Mouse (Mus musculus): Measurements from ENCODE around the gene Smc3. TPM values are rescaled to one million over a fixed set of nuclear protein-coding genes. Genes with fewer than 3 reads are reported as not detected.

The Smc3 gene
- polyA plus RNA-seq, 1 experiment from 2014 or later = 77.0 TPM

DNA sequence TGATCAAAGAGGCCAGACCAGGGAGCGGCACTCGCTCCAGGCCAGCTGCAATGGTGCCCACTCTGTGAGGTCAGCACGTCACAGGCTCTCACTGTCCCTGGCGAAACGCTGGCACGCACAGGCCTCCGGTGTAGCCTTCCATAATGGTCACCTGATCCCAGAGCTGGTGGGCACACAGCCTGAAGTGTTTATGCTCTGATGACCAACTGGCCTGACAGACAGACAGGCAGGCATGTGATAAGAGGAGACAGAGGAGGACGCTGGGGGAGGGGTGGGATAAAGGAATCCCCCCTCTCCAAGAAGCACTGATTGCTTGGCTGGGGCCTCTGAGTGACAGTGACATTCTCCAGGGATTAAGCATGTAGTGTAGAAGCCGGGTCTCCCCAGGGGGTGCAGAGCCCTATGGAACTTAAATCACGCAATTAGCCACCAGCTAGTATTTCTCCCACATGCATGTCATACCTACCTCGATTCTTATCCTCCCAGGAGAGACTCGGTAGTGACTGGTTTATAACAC is 70.5 kb downstream of the Smc3 start:
- Histone ChIP-seq H3K36me3 (no peaks in the 10 kb centered on the region), H3K4me3 (0 out of 2 replicates have a peak overlapping the region, but pooled peaks have one; percentile 6), H3K4me1 (peaks cover 27% of the 10 kb centered on the region), H3K27me3 (ENCODE audit: low read depth, poor library complexity, severe bottlenecking) (peaks cover 60% of the 10 kb centered on the region), H3K9me3 (replicated peaks) (no peaks in the 10 kb centered on the region), H3K27ac (peak overlapping the region; percentile 12; the same call in 1 of the 2 replicates)
- DNase-seq (ENCODE audit: low spot score) = no peak
- 15% methylated on average over 12 of the region's 12 CpGs for WGBS

DNA sequence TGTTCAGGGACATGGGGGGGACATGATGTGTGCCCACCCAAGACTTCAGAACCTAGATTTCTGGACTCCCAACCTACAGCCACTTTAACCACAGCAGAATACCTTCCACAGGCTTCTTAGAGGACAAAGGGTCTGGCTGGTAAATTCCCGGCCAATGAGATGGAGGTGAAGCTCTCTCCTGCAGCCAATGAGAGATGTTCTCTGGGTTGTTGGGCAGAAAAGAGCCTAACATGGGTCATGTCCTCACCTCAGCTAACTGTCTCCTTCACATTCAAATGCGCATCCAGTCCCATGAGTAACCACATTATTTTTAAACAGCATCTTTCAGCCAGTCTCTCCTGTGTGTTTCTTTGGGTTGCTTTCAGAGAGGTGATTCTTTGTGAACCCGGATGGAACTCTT is 71.2 kb downstream of the Smc3 start:
- no peaks in the 10 kb centered on the region for H3K36me3 ChIP-seq
- WGBS = 55% methylated on average over 3 of the region's 3 CpGs
- peaks cover 28% of the 10 kb centered on the region for H3K4me1 ChIP-seq
- no peaks in the 10 kb centered on the region for H3K9me3 ChIP-seq (replicated peaks)
- H3K4me3 ChIP-seq = no peak overlapping the region
- H3K27me3 ChIP-seq (ENCODE audit: low read depth, poor library complexity, severe bottlenecking) = peaks cover 67% of the 10 kb centered on the region
- no peak overlapping the region for H3K27ac ChIP-seq
- DNase-seq (ENCODE audit: low spot score) = no peak

DNA sequence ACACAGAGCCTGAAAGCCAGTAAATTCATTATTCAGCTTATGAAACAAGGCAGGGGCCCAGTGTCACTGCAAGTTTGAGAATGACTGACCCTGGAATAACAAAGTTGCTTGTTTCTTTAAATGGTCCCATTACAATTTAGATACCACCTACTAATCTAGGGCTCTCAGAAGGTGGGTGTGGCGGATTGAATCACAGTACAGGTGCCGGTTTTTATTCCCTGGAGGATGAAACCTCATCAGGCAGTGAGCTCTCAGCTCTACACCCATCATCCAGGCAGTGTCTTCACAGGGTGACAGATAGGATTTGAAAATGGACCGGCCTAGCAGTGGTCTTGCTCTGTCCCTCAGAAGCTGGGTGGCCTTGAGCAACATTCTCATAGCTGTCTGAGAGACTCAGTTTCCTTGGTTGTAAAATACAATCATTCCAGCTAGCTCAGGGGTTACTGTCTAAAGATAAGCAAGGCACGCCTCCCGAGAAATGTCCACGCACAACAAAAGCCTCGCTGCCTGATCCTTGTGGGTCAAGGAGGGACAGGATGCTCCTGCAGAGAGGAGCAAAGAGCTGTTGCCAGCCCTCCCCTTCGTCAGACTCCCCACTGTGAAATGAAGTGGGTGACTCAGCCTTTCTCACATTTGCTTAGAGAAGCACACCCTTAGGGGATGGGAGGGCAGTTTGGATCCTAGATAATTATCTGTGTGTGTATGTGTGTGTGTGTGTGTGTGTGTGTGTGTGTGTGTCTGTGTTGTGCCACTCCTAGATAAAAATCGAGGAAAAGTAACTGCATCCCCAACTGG is 74.1 kb downstream of the Smc3 start:
- Histone ChIP-seq H3K27ac (no peak overlapping the region), H3K27me3 (ENCODE audit: low read depth, poor library complexity, severe bottlenecking) (peaks cover 90% of the 10 kb centered on the region), H3K36me3 (no peaks in the 10 kb centered on the region), H3K4me1 (peaks cover 39% of the 10 kb centered on the region), H3K4me3 (no peak overlapping the region), H3K9me3 (replicated peaks) (no peaks in the 10 kb centered on the region)
- 36% methylated on average over 9 of the region's 9 CpGs for WGBS
- DNase-seq (ENCODE audit: low spot score) = no peak

DNA sequence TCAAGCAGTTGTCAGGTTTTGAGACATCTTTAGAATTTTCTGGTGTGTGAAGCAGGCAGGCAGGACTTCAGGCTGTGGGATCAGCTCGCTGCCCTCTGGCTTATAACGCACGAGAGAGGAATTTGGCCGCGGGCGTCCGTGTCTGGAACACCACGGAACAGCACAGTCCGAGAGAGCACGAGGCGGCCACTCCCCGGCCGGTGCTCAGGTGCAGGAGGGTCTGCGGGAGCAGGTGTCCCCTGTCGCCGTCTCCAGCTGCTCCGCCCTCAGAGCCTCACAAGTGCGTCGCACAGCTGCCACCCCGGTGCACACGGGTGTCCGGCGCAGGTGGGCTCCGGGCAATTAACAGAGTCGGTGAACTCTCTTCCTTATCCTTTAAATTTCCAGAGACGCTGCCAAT is 76.0 kb downstream of the Smc3 start:
- Histone ChIP-seq H3K36me3 (no peaks in the 10 kb centered on the region), H3K4me1 (peaks cover 23% of the 10 kb centered on the region), H3K27ac (no peak overlapping the region), H3K4me3 (peak overlapping the region; percentile 62), H3K27me3 (ENCODE audit: low read depth, poor library complexity, severe bottlenecking) (peaks cover 80% of the 10 kb centered on the region), H3K9me3 (replicated peaks) (no peaks in the 10 kb centered on the region)
- WGBS = 2% methylated on average over 26 of the region's 26 CpGs
- DNase-seq (ENCODE audit: low spot score) = peak; percentile 62

DNA sequence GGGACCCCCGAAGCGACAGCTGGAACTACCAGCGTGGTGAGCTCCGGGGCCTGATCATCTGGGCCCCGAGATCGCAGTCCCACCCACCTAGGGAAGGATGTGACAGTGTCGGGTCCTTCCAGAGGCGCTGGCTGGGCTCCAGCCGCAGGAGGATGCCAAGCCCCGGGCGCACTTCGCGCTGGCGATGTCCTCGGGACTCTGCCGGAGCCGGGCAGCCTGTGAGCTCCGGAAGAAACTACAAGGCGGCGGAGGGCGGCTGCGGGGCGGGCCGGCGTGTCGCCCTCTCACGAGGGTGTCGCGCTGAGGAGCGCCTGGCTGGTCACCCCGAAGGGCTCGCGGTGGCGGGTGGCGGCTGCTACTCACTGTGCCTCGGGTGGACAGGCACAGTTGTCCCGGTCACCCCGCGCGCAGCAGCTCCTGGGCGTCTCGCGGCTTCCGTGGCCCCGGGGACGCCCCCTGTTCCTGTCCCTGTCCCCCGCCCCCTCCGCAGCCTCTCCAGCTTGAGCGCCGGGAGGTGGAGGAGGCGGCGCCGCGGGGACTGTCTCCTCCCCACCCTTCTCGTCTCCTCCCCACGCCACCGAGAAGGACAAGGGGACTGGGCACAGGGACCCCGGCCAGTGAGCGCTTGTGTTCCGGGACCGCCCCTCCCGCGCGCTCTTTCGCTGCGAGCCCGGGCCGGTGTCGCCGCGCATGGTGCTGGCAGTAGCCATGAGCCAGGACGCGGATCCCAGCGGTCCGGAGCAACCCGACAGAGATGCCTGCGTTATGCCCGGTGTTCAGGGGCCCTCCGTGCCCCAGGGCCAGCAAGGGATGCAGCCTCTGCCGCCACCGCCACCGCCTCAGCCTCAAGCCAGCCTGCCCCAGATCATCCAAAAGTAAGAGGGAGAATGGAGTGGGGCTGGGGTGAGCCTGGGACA is 76.8 kb downstream of the Smc3 start, which contains the start of gene Rbm20:
Rbm20 (plus strand) TSS at position 589 of the 917 bp plus-strand sequence.
- H3K27ac ChIP-seq = peak within 1 kb of the TSS; percentile 63
- H3K36me3 ChIP-seq = no peaks in the 10 kb centered on the region
- WGBS = under 1% methylated on average over 82 of the region's 82 CpGs
- peaks cover 74% of the 10 kb centered on the region for H3K27me3 ChIP-seq (ENCODE audit: low read depth, poor library complexity, severe bottlenecking)
- H3K4me3 ChIP-seq = peak within 1 kb of the TSS; percentile 62
- peak; percentile 71 for DNase-seq (ENCODE audit: low spot score)
- H3K9me3 ChIP-seq (replicated peaks) = no peaks in the 10 kb centered on the region
- H3K4me1 ChIP-seq = peaks cover 21% of the 10 kb centered on the region

DNA sequence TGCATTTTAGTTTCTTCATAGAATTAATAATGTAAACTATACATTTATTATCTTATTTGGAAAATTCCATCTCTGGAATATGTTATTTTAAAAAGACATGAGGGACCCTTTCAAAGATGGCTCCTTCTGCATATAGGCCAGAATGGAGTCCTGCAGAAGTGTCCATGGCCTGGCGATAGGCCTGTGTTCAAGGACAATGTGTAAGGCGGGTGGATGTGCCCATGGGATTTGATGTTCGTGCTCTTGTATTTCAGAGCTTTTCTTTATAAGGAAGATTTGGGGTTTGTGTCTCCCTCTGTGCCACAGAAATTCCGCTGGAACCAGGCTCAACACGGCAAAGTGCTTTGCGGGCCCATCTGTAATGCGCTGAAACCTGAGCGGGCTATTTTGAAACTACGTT is 79.0 kb downstream of the Smc3 start:
- H3K27me3 ChIP-seq (ENCODE audit: low read depth, poor library complexity, severe bottlenecking) = peaks cover 78% of the 10 kb centered on the region
- H3K4me3 ChIP-seq = no peak overlapping the region
- H3K9me3 ChIP-seq (replicated peaks) = no peaks in the 10 kb centered on the region
- no peaks in the 10 kb centered on the region for H3K36me3 ChIP-seq
- H3K4me1 ChIP-seq = peaks cover 32% of the 10 kb centered on the region
- no peak for DNase-seq (ENCODE audit: low spot score)
- no peak overlapping the region for H3K27ac ChIP-seq
- WGBS = 96% methylated on average over 9 of the region's 9 CpGs

DNA sequence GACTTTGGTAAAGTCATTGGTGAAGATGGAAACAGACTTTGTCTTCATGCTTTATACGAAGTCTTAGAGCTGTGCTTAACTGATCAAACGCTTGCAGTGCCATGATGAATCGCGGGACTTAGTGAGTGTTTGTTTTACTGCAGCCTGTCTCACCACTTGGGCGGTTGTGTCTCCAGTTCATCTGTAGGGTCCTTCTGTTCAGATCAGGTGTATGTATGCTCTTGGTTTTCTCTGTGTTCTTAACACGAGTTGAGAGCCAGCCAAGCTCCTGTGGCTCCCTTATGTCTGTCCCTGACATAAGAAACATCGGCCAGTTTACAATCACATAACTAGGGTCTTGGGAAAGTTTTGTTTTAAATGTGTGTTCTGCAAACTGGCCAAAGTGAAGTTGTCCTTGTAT is 79.8 kb downstream of the Smc3 start:
- no peak for DNase-seq (ENCODE audit: low spot score)
- Histone ChIP-seq H3K27me3 (ENCODE audit: low read depth, poor library complexity, severe bottlenecking) (peaks cover 70% of the 10 kb centered on the region), H3K4me3 (no peak overlapping the region), H3K27ac (no peak overlapping the region), H3K36me3 (no peaks in the 10 kb centered on the region), H3K9me3 (replicated peaks) (no peaks in the 10 kb centered on the region), H3K4me1 (peaks cover 32% of the 10 kb centered on the region)
- 84% methylated on average over 7 of the region's 7 CpGs for WGBS

DNA sequence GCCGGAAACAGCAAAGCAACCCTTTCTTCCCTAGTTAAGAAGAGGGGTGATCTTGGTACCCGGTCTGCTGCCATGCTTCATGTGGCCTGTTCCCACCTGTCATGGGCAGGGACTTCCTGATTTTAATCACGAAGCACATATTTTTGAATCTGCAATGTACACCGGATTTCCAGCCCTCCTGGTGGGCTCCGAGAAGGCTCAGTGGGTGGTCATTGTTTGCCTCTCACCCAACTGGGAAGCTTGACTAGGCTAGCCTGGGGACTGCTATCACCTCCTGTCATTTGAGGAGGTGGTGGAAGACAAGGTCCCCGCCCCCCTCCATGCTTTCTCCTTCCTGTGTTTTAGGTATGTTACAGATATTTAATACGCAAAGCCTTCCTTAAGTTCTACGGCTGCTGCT is 82.2 kb downstream of the Smc3 start:
- Histone ChIP-seq H3K9me3 (replicated peaks) (no peaks in the 10 kb centered on the region), H3K4me1 (peaks cover 18% of the 10 kb centered on the region), H3K36me3 (no peaks in the 10 kb centered on the region), H3K4me3 (no peak overlapping the region), H3K27me3 (ENCODE audit: low read depth, poor library complexity, severe bottlenecking) (peaks cover 45% of the 10 kb centered on the region), H3K27ac (no peak overlapping the region)
- no peak for DNase-seq (ENCODE audit: low spot score)
- WGBS = 47% methylated on average over 8 of the region's 8 CpGs

DNA sequence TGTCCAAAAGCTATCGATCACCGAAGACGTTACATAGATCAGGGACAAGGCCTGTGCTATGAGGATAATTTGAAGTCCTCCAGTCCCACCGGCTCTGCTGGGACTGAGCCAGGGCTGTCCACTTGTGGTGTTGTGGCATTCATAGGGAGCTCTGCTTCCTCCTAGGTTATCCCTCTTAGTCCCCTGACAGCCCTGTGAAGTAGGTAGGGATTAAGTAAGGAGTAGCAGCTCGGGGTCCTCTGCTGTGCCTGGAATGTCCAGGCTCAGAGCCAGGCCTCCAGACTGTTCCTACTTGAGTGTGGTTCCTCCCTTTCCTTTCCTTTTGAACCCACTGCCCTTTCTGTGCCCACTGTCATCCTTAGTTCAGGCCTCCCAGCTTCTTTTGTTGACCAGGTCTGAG is 87.4 kb downstream of the Smc3 start:
- Histone ChIP-seq H3K4me1 (peaks cover 7% of the 10 kb centered on the region), H3K4me3 (no peak overlapping the region), H3K27ac (no peak overlapping the region), H3K36me3 (no peaks in the 10 kb centered on the region), H3K9me3 (replicated peaks) (no peaks in the 10 kb centered on the region), H3K27me3 (ENCODE audit: low read depth, poor library complexity, severe bottlenecking) (0 out of 2 replicates have a peak, but pooled peaks cover 11% of the 10 kb centered on the region)
- 88% methylated on average over 5 of the region's 5 CpGs for WGBS
- DNase-seq (ENCODE audit: low spot score) = no peak

DNA sequence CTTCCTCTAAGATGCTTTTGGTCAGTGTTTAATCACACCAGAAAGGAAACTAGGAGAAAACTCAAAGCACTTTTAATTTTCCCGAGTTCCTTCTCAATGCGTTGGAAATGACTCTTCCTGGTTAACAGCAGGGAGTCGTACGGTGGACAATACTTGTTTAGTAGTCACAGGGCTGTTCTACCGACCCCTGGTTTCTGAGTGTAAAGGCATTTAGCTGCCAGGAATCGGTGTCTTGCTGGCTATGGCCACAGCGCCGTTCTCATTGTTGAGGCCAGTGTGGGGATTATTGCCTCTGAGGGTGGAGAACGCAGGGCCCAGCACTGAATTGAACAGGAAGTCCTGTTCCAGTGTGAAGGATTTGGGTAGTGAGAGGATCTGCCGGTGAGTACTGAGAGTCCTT is 90.6 kb downstream of the Smc3 start:
- H3K27ac ChIP-seq = no peak overlapping the region
- DNase-seq (ENCODE audit: low spot score) = no peak
- WGBS = 86% methylated on average over 10 of the region's 10 CpGs
- no peaks in the 10 kb centered on the region for H3K36me3 ChIP-seq
- H3K4me3 ChIP-seq = no peak overlapping the region
- H3K27me3 ChIP-seq (ENCODE audit: low read depth, poor library complexity, severe bottlenecking) = no peaks in the 10 kb centered on the region
- no peaks in the 10 kb centered on the region for H3K4me1 ChIP-seq
- no peaks in the 10 kb centered on the region for H3K9me3 ChIP-seq (replicated peaks)

DNA sequence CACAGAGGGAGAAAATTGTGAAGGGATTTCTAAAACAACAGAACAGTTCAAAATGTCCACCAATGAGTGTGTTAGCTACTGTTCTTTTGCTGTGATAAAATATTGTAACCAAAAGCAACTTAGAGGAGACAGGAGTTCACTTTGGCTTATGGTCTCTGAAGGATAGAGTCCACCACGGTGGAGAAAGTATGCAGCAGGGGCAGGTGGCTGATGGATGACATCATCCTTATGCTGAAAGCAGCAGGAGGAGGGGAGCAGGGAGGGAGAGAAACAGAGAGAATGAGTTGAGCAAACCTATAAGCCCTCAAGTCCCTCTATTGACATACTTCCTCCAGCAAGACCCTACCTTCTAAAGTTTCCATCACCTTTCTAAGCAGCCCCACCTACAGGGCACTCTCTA is 93.8 kb downstream of the Smc3 start:
- Histone ChIP-seq H3K4me1 (peaks cover 18% of the 10 kb centered on the region), H3K27me3 (ENCODE audit: low read depth, poor library complexity, severe bottlenecking) (0 out of 2 replicates have a peak, but pooled peaks cover 4% of the 10 kb centered on the region), H3K27ac (no peak overlapping the region), H3K9me3 (replicated peaks) (no peaks in the 10 kb centered on the region), H3K4me3 (no peak overlapping the region), H3K36me3 (no peaks in the 10 kb centered on the region)
- 50% methylated on average over 1 of the region's 1 CpGs for WGBS
- DNase-seq (ENCODE audit: low spot score) = no peak
